Mouse (Mus musculus): ENCODE data around the gene Sos2. TPM values are rescaled to one million over a fixed set of nuclear protein-coding genes. Genes with fewer than 3 reads are reported as not detected.

Sos2 gene
- polyA plus RNA-seq, 1 experiment from 2014 or later = 8.9 TPM

DNA sequence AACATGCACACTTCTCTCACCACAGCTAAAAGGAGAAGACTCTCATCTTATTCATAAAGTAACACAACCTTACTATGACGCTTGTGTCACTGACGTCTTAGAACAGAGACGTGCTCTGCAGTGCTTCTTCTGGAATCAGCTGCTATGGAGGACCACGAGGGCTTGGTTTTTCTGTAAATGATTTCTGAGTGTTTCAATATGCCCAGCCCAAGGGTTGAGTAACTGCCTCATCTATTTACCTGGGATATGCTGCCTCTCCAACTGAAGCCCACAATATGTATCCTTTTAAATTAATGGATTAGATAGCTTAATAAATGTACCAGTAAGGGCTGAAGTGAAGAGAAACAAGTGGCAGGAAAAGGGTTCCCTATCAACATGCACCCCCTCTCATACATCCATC, 9.1 kb upstream of the Sos2 start:
- Histone ChIP-seq H3K4me1 (no peaks in the 10 kb centered on the region), H3K4me3 (replicated peaks) (no peak overlapping the region), H3K9ac (no peak overlapping the region), H3K4me2 (no peak overlapping the region), H3K27ac (no peak overlapping the region), H3K9me3 (no peaks in the 10 kb centered on the region), H3K27me3 (no peaks in the 10 kb centered on the region), H3K36me3 (replicated peaks) (no peaks in the 10 kb centered on the region)
- ATAC-seq (ENCODE audit: low FRiP score) = no peak
- WGBS = 97% methylated on average over 4 of the region's 4 CpGs

DNA sequence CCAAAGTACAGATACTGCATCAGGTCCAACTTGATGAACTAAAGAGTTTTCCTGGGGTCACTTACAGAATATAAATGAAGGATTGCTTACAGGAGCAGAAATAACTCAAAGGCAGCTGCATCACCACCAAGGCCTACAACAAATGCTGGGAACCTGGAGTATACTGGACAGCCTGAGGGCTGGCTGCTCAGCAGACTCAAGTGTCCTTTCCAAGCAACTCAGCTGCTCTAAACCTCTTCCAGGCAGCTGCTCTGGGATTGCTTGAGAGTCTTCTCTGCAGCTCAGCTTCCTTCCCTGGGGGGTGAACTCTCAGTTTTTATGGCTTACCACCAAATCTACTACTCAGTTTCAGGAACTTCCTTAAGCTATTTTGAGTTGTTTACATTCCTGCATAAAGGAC, 7.4 kb upstream of the Sos2 start:
- ATAC-seq (ENCODE audit: low FRiP score) = no peak
- Histone ChIP-seq H3K4me2 (no peak overlapping the region), H3K36me3 (replicated peaks) (no peaks in the 10 kb centered on the region), H3K4me3 (replicated peaks) (no peak overlapping the region), H3K27ac (no peak overlapping the region), H3K4me1 (no peaks in the 10 kb centered on the region), H3K9ac (no peak overlapping the region), H3K27me3 (no peaks in the 10 kb centered on the region), H3K9me3 (no peaks in the 10 kb centered on the region)

DNA sequence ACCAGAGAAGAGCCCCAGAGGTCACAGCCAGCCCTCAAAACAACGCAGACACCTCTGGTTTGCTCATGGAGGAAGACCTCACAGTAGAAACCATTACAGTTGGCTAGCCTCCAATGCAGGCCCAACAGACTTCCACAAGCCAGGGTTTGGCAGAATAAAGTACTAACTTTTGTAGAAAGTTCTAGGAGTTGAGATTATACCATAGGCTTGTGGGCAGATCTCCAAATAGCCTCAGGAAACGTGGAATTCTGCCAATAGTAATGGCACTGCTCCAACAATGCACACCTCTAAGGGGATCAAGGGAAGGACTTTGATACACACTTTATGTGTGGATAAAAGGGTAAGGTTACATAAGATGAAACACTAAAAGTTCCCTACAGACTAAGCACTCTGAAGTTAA, 6.7 kb upstream of the Sos2 start:
- H3K27me3 ChIP-seq = no peaks in the 10 kb centered on the region
- no peaks in the 10 kb centered on the region for H3K9me3 ChIP-seq
- 80% methylated on average over 2 of the region's 2 CpGs for WGBS
- no peaks in the 10 kb centered on the region for H3K4me1 ChIP-seq
- H3K27ac ChIP-seq = no peak overlapping the region
- H3K36me3 ChIP-seq (replicated peaks) = no peaks in the 10 kb centered on the region
- H3K4me2 ChIP-seq = no peak overlapping the region
- no peak overlapping the region for H3K4me3 ChIP-seq (replicated peaks)
- no peak overlapping the region for H3K9ac ChIP-seq
- ATAC-seq (ENCODE audit: low FRiP score) = no peak; the same call in 1 of the 2 replicates

DNA sequence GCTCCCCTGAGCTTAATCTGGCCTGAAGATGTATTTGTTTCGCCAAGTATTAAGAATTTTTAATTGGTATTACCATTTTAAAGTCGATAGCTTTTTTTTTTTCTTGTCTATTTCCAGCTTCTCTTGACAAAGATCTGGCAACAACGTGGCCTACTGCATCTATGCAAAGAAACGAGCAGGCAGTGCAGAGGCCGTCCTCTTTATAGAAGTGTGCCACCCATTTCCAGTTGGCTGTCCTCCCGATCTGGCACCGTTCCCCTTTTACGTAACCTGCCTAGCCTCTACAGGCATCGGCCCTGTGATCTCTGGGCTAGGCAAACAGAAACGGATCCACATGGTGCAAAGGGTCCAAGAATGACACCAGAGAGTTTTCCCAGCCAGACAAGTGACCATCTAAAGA, 1.9 kb upstream of the Sos2 start:
- Histone ChIP-seq H3K9ac (no peak overlapping the region), H3K4me1 (peaks cover 15% of the 10 kb centered on the region), H3K27me3 (no peaks in the 10 kb centered on the region), H3K4me2 (no peak overlapping the region), H3K9me3 (no peaks in the 10 kb centered on the region), H3K36me3 (replicated peaks) (no peaks in the 10 kb centered on the region), H3K4me3 (replicated peaks) (no peak overlapping the region), H3K27ac (no peak overlapping the region)
- ATAC-seq (ENCODE audit: low FRiP score) = no peak
- WGBS = 60% methylated on average over 10 of the region's 10 CpGs

DNA sequence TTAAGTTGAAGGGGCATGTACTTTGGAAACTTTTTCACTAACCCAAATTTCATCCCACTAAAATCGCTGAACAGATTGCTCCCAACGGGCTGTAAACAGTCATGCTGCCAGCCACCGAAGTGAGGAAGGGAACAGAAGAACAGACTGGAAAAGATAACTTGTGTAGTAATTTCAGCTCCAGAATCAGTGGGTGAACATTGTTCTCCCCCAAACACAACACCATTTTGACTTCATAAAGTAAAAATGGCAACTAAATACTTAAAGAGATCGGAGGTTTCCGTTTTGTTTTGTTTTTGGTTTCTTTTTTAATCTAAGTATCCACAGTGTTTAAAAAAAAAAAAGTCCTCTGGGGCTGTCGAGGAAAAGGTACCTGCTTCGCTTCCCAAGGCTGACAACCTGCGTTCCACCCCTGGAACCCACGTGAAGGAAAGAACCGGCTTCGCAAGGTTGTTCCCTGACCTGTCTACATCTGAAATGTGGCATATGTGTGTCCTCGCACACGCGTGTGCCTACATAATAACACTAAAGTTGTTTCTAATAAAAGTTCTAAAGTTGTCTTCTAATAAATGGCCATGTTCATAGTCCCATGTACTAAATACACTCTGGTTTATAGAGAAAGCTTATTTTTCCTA, 1.3 kb upstream of the Sos2 start:
- H3K9ac ChIP-seq = no peak overlapping the region
- H3K36me3 ChIP-seq (replicated peaks) = no peaks in the 10 kb centered on the region
- H3K27ac ChIP-seq = no peak overlapping the region
- H3K4me1 ChIP-seq = peaks cover 15% of the 10 kb centered on the region
- no peaks in the 10 kb centered on the region for H3K9me3 ChIP-seq
- 52% methylated on average over 14 of the region's 14 CpGs for WGBS
- no peaks in the 10 kb centered on the region for H3K27me3 ChIP-seq
- no peak for ATAC-seq (ENCODE audit: low FRiP score)
- peak overlapping the region; percentile 93; the same call in 1 of the 2 replicates for H3K4me3 ChIP-seq (replicated peaks)
- H3K4me2 ChIP-seq = peak overlapping the region; percentile 80

DNA sequence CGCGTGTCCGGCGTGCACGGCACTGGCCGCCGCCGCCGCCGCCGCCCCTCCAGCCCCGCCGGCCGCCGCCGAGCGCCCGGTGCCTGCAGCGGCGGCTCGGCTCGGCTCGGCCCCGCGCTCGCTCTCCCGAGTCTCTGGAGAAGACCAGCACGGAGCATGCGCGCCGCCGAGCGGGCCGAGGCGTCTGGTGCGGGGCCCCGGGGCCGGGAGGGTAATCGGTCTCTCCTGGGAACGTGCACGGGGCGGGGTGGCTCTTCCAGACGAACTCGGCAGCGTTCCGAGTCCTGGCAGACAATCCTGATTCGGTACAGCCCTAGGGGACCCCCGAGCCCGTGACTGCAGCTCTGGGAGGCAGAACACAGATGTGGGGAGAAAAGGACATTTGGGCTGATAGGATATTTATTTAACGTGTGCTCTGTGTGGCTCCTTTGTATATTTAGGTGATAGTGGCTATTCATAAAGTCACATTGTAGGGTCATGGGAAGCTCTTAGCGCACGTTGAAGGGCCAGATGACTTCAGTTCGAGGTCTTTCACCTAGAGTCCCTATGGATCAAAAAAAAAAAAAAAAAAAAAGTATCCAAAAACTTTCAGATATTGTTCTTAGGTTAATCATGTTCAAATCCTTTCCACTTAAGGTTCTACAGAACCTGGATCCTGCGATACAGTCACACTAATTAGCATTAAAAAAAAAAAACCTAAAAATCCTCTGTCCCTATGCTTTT, 574 bp upstream of the Sos2 start:
- Histone ChIP-seq H3K4me2 (peak overlapping the region; percentile 80), H3K4me1 (peaks cover 15% of the 10 kb centered on the region), H3K4me3 (replicated peaks) (peak overlapping the region; percentile 93), H3K27ac (peak overlapping the region; percentile 96), H3K9ac (peak overlapping the region; percentile 94), H3K9me3 (no peaks in the 10 kb centered on the region), H3K36me3 (replicated peaks) (no peaks in the 10 kb centered on the region), H3K27me3 (no peaks in the 10 kb centered on the region)
- WGBS = 1% methylated on average over 51 of the region's 54 CpGs
- ATAC-seq (ENCODE audit: low FRiP score) = peak; percentile 90

DNA sequence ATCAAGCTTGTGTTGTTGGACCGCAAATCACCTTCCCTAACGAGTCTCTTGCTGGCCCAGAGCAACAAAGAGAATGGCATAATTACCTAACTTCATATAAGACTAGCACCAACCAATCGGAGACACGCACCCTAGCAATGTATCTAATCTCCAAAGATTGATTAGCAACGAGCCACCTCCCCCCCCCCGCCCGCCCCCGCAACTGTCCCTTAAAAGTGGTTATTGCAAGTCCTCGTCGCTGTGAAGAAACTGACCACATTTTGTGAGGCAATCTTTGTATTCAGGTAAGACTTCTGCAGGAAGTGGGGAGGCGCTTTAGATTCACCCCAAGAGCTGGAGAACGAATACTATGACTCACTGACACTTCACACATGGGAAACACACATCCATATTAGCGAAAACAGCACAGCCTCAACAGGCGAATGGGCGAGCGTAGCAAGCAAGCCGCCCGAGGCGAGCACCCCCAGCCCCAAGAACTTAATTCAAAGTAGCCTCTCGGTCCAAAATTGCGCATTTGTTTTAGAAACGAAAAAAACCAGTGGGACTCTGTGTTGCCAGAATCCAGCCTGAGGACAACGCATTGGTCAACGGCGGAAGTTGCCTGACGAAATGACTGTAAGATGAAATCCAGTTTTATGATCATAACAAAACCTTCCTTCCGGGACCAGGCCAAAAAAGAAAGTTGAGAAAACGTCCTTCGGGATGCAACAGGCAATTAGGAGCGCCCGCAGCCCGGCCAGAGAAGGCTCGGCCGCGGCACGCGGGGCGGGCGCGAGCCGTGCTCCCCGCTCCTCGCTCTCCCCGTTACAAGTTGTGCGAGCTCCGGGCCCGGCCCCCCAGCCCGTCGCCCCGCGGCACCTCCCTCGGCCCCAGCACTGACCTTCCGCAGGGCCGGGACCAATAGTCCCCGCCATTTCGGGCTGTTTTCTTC, 752 bp downstream of the Sos2 start:
- peak overlapping the region; percentile 94 for H3K9ac ChIP-seq
- WGBS = under 1% methylated on average over 56 of the region's 56 CpGs
- no peaks in the 10 kb centered on the region for H3K27me3 ChIP-seq
- peaks cover 15% of the 10 kb centered on the region for H3K4me1 ChIP-seq
- no peaks in the 10 kb centered on the region for H3K9me3 ChIP-seq
- H3K4me2 ChIP-seq = peak overlapping the region; percentile 80
- peak overlapping the region; percentile 96 for H3K27ac ChIP-seq
- H3K4me3 ChIP-seq (replicated peaks) = peak overlapping the region; percentile 93
- H3K36me3 ChIP-seq (replicated peaks) = no peaks in the 10 kb centered on the region
- peak; percentile 66 for ATAC-seq (ENCODE audit: low FRiP score)

DNA sequence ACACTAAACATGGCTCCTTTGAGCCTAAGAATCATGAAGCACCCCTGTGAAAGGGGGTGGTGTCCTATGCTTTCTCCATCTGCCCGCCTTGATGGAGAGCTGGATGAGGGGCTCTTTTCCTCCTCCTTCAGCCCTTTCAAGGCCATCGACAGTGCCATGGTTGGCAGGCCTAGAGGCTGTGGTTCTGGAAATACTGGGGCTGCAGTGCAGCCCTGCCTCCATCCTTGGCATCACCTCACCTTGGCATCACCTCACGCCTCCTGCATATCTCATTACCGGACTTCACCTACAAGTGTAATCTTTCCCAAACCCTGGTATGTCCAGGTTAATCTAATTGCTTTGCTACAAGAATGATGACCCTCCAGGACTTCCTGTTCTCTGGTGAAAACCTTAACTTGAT, 5.5 kb downstream of the Sos2 start:
- H3K27ac ChIP-seq = no peak overlapping the region
- no peaks in the 10 kb centered on the region for H3K36me3 ChIP-seq (replicated peaks)
- H3K27me3 ChIP-seq = no peaks in the 10 kb centered on the region
- H3K4me3 ChIP-seq (replicated peaks) = no peak overlapping the region
- peaks cover 21% of the 10 kb centered on the region for H3K4me1 ChIP-seq
- H3K4me2 ChIP-seq = no peak overlapping the region
- WGBS = 95% methylated on average over 4 of the region's 4 CpGs
- no peak for ATAC-seq (ENCODE audit: low FRiP score)
- H3K9me3 ChIP-seq = no peaks in the 10 kb centered on the region
- no peak overlapping the region for H3K9ac ChIP-seq

DNA sequence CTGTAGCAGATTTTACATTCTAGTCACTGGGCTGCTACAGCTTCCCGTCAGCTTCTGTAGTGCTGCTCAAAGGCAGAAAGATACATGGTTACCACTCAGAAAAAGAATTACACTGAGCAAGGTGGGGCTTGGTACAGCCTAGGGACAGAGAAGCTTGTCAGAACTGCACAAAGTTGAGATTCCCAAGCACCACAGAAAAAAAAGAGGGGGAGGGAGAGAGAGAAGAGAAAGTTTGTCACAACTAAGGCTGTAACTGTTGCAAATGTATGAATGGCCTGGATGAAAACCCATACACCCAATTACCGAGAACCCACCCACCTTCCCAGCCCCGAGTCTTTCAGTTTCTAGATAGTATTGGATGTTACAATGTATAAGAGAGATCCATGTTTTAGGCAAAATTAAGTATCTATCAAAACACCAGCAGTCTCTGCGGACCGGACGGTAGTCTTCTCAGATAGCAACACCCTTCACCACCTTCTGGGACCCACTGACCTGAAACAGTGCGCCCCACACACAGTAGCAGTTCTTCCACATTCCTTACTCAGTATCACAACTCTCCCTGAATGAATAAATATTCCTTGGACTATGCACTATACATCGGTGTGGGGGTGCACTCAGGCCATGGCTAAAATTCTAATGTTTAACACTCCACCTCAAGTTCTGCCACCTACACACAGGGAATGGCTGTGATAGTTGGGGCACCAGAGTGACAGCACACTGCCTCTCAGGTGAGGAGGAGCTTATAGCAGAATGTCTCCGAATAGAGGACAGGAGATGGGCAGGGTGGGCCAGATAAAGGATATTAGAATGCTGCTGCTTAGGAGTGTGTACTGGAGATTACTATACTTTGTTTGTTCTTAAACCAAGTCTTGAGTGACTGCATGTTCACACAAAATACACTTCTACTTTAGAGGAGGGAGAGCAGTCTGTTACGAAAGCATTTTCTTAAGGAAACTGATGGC, 6.8 kb downstream of the Sos2 start:
- no peak overlapping the region for H3K4me3 ChIP-seq (replicated peaks)
- H3K4me2 ChIP-seq = no peak overlapping the region
- peaks cover 10% of the 10 kb centered on the region for H3K4me1 ChIP-seq
- no peaks in the 10 kb centered on the region for H3K27me3 ChIP-seq
- H3K9ac ChIP-seq = no peak overlapping the region
- no peaks in the 10 kb centered on the region for H3K9me3 ChIP-seq
- no peak overlapping the region for H3K27ac ChIP-seq
- H3K36me3 ChIP-seq (replicated peaks) = no peaks in the 10 kb centered on the region
- no peak for ATAC-seq (ENCODE audit: low FRiP score)
- 88% methylated on average over 10 of the region's 10 CpGs for WGBS

DNA sequence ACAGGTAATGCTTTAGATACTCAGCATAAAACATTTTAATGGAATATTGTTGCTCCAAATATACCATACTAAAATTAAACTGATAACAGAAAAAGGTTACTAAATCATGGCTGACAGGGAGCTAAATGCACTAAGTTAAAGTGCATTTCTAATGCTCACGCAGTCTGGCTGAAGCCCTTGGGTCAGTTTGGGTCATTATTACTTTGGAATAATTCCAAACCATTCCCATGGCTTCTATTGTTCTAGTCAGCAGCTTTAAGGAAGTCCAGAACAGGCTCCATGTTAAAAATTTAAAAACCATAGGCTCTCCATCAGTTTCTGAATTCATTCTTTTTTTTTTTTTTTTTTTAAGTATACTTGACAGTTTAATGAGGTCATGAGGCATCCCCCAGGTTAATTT, 7.5 kb downstream of the Sos2 start:
- 81% methylated on average over 1 of the region's 1 CpGs for WGBS
- no peaks in the 10 kb centered on the region for H3K9me3 ChIP-seq
- no peaks in the 10 kb centered on the region for H3K36me3 ChIP-seq (replicated peaks)
- no peak overlapping the region for H3K9ac ChIP-seq
- ATAC-seq (ENCODE audit: low FRiP score) = no peak
- peaks cover 9% of the 10 kb centered on the region; the same call in 1 of the 2 replicates for H3K4me1 ChIP-seq
- no peak overlapping the region for H3K4me3 ChIP-seq (replicated peaks)
- H3K4me2 ChIP-seq = no peak overlapping the region
- no peaks in the 10 kb centered on the region for H3K27me3 ChIP-seq
- H3K27ac ChIP-seq = no peak overlapping the region

DNA sequence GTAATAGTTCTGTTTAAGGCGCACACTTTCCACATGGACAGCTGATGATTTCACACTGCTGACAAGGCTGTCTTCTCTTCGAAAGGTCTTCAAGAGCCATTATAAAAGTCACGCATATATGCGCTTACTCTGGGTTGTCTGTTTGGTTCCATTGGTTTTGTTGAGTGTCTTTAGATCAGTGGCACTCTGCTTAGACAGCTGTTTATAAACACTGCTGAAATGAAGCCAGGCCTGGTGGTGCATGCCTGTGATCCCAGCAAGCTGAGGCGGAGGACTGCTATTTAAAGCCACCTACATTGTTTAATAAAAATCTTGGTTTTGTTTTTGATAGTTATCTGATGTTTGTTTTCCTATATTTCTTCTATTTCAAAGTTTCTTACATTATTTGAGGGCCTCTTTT, 14.9 kb downstream of the Sos2 start:
- 93% methylated on average over 5 of the region's 5 CpGs for WGBS
- no peak for ATAC-seq (ENCODE audit: low FRiP score)

More for the DNA sequence above, 14.9 kb downstream of the Sos2 start:
- 0 out of 2 replicates have a peak, but pooled peaks cover 1% of the 10 kb centered on the region for H3K9me3 ChIP-seq
- no peak overlapping the region for H3K4me3 ChIP-seq (replicated peaks)
- H3K4me2 ChIP-seq = no peak overlapping the region
- no peaks in the 10 kb centered on the region for H3K4me1 ChIP-seq
- H3K36me3 ChIP-seq (replicated peaks) = no peaks in the 10 kb centered on the region; the same call in 1 of the 2 replicates
- H3K27me3 ChIP-seq = no peaks in the 10 kb centered on the region
- no peak overlapping the region for H3K27ac ChIP-seq
- H3K9ac ChIP-seq = no peak overlapping the region

Measured in forebrain, embryonic 12.5 days (tissue).